Mouse (Mus musculus) heart, embryonic 12.5 days (tissue): ENCODE results near the gene Gpr35. TPM values are rescaled to one million over a fixed set of nuclear protein-coding genes. Genes with fewer than 3 reads are reported as not detected.

Source experiments
- ATAC-seq: fragments of 200-750 bp; cut with Nextera tagmentation; 2 replicates; pipeline ENCODE4 v1.8.0; 2017; ENCODE audit warnings: moderate TSS enrichment, moderate library complexity; ENCODE audit not compliant: insufficient number of reproducible peaks, low FRiP score
- H3K27ac ChIP-seq: fragments of 300-500 bp; sonication (generic); 2 replicates; pipeline ENCODE4 v1.5.1; 2016; ENCODE audit warnings: mild to moderate bottlenecking, moderate library complexity; ENCODE audit not compliant: poor library complexity, severe bottlenecking
- H3K27me3 ChIP-seq: fragments of 300-500 bp; sonication (generic); replicated peaks from 2 replicates; pipeline ENCODE4 v1.6.1; 2016; ENCODE audit warnings: mild to moderate bottlenecking, moderate library complexity
- H3K36me3 ChIP-seq: fragments of 300-500 bp; sonication (generic); 2 replicates; pipeline ENCODE4 v1.6.1; 2016; ENCODE audit warnings: mild to moderate bottlenecking, moderate library complexity
- H3K4me1 ChIP-seq: fragments of 300-500 bp; sonication (generic); replicated peaks from 2 replicates; pipeline ENCODE4 v1.6.1; 2016; ENCODE audit warnings: mild to moderate bottlenecking
- H3K4me2 ChIP-seq: fragments of 300-500 bp; sonication (generic); 2 replicates; pipeline ENCODE4 v1.6.1; 2016; ENCODE audit warnings: mild to moderate bottlenecking, moderate library complexity
- H3K4me3 ChIP-seq: fragments of 300-500 bp; sonication (generic); 2 replicates; pipeline ENCODE4 v1.5.1; 2016; ENCODE audit warnings: mild to moderate bottlenecking
- H3K9ac ChIP-seq: fragments of 300-500 bp; sonication (generic); 2 replicates; pipeline ENCODE4 v1.6.1; 2016; ENCODE audit warnings: mild to moderate bottlenecking, moderate library complexity
- H3K9me3 ChIP-seq: fragments of 300-500 bp; sonication (generic); replicated peaks from 2 replicates; pipeline ENCODE4 v1.6.1; 2016; ENCODE audit warnings: mild to moderate bottlenecking, moderate library complexity
- WGBS: fragments of 180-500 bp; shearing (Covaris S2); methylation state at CpG from one replicate; pipeline ENCODE4 v1.1.7; 2016; 5-methylcytosine and 5-hydroxymethylcytosine counted together
- polyA plus RNA-seq: library from polyadenylated mRNA; unstranded; fragments of >200 nt; fragmentation: Nextera tagmentation; extraction: Ambion mirVana; gene quantifications from 2 replicates; pipeline ENCODE4 v1.2.1, GENCODE M21; 2016

Gpr35 gene
- polyA plus RNA-seq, 1 experiment from 2014 or later = 1.0 TPM

DNA sequence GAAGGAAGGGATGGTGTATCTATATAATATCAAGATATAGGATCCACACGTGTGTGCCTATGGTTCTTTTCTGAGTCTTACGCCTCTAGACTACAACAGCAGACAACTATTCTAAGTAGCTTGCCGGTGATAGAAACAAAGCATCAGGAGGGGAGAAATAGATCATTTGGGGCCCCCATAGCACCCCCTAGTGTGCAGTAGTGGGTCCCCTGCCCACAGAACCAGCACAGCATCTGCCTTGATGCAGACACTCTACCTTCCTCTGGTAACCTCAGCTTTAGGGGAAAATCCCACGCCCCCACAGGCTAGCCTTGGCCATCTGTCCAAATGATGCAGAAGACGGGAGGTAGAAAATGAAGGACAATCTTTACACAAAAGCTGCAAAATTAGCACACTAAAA is 34.3 kb downstream of the Gpr35 start:
- H3K27ac ChIP-seq = no peak overlapping the region
- no peak overlapping the region for H3K4me2 ChIP-seq
- H3K27me3 ChIP-seq = peaks cover 15% of the 10 kb centered on the region; the same call in 1 of the 2 replicates
- ATAC-seq = no peak
- 81% methylated on average over 5 of the region's 5 CpGs for WGBS
- peaks cover 6% of the 10 kb centered on the region for H3K4me1 ChIP-seq
- H3K36me3 ChIP-seq = no peaks in the 10 kb centered on the region
- H3K4me3 ChIP-seq = no peak overlapping the region
- no peak overlapping the region for H3K9ac ChIP-seq
- H3K9me3 ChIP-seq = no peaks in the 10 kb centered on the region

DNA sequence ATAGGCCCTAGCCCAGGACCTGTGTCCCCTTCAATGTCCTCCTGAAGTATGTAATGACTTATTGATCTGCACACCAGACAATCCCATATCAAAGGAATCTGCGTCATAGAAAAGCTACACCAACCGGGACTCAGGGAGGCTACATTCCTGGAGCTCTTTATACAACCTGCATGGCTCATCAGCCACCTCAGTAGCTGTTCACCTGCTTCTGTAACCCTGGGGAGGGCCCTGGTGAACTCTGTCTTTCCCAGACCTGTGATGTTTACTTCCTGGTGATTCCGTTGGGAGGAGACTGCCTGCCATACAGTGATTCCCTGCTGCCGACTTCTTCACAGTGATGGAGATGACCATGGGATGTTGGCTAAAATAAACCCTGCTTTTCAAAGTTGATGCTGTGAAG is 38.2 kb downstream of the Gpr35 start:
- ATAC-seq = no peak
- no peaks in the 10 kb centered on the region for H3K36me3 ChIP-seq
- no peaks in the 10 kb centered on the region for H3K4me1 ChIP-seq
- H3K27me3 ChIP-seq = peaks cover 18% of the 10 kb centered on the region; the same call in 1 of the 2 replicates
- no peak overlapping the region for H3K9ac ChIP-seq
- 69% methylated on average over 4 of the region's 4 CpGs for WGBS
- no peaks in the 10 kb centered on the region for H3K9me3 ChIP-seq
- no peak overlapping the region for H3K4me2 ChIP-seq
- no peak overlapping the region for H3K27ac ChIP-seq
- no peak overlapping the region for H3K4me3 ChIP-seq

DNA sequence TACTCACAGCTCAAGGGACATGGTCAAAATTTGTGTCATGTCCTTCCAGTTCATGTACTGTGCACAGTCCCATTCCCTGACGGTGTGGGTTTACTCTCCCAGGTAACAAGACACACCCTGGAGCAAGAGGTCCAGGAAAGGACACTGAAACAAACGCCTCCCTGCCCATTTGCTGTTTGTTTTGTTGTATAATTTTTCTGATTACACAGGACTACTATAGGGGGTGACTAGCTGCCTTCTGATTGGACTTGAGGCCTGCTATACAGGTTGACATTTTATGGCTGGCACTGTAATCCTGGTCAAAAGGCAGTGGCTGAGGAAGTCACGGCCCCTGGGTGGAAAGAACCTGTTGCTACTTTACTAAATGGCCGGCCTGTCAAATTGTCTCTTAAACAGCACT is 39.2 kb downstream of the Gpr35 start:
- Histone ChIP-seq H3K27me3 (peaks cover 18% of the 10 kb centered on the region; the same call in 1 of the 2 replicates), H3K9me3 (no peaks in the 10 kb centered on the region), H3K9ac (no peak overlapping the region), H3K27ac (no peak overlapping the region), H3K4me1 (no peaks in the 10 kb centered on the region), H3K4me3 (no peak overlapping the region), H3K36me3 (no peaks in the 10 kb centered on the region), H3K4me2 (no peak overlapping the region)
- ATAC-seq = no peak
- 59% methylated on average over 4 of the region's 4 CpGs for WGBS

DNA sequence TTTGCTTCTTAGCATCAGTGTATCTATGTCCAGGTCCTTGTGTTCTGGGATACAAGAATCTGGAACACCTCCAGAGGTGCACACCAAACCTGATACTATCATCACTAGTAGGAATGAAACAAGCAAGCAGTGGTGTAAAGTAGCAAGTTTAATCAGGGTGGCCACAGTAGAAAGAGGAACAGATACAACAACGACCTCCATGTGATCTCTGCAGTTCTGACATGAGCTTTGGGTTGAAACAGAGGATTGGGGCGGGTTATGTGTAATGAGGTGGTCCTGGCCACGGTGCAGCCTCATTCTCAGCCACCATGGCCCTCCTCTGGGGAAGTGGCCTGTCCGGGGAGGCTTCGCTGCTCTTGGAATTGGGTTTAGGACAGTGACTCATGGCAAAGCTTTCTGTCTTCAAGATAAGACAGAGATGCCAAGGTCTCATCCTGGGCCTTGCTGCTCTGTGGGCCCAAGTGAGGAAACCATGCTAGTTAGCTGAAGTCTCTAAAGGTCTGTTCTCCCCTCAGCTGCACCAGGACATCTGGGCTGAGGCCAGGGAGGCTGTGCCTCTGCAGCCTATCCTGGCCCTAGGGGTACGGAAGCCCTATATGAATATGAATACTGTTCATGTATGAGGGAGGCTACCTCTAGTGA is 41.7 kb downstream of the Gpr35 start:
- H3K27me3 ChIP-seq = peaks cover 18% of the 10 kb centered on the region; the same call in 1 of the 2 replicates
- WGBS = 77% methylated on average over 6 of the region's 6 CpGs
- no peaks in the 10 kb centered on the region for H3K36me3 ChIP-seq
- H3K4me2 ChIP-seq = no peak overlapping the region
- H3K9ac ChIP-seq = no peak overlapping the region
- no peak for ATAC-seq
- no peak overlapping the region for H3K4me3 ChIP-seq
- no peak overlapping the region for H3K27ac ChIP-seq
- no peaks in the 10 kb centered on the region for H3K9me3 ChIP-seq
- no peaks in the 10 kb centered on the region for H3K4me1 ChIP-seq

DNA sequence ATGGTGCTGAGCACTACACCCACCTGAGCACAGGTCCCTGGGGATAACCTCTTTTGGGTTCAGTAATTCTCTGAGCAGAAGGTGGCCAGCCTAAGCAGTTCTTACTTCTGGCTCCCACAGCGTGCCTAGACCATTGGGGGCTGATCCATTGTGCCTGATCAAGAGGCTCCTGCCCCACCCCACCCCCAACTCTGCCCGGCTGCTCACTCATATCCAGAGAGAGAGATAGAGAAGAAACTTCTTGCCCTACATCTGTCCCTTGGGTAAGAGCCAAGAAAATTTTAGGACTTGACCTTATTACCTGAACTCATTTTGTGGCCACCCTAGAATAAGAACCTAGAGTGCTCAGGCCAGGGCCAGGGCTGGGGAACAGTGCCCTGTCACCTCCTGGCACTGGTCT is 42.2 kb downstream of the Gpr35 start:
- 67% methylated on average over 2 of the region's 2 CpGs for WGBS
- no peak overlapping the region for H3K4me3 ChIP-seq
- no peak overlapping the region for H3K9ac ChIP-seq

DNA sequence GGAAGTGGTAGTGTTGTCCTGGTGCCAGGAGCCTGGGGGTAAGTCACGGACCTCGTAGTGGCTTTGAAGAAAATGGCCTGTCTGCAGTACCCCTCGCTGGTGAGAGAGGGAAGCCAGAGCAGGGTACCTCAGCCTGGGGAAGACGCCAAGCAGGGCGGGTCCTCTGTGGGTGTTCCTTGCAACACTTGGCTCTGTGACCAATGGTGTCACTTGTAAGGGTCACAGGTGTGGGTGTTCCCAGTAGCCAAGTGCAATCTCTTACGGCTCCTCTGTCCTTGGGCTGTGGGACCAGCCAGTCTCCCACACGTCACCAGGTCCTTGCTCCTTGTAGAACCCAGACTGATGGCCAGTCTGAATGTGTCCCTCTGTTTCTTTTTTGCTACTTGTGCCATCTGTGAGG is 55.4 kb downstream of the Gpr35 start, which contains the start of gene Aqp12:
TSS of gene Aqp12 (plus strand) at position 274 of the 400 bp plus-strand sequence.
- Histone ChIP-seq H3K9me3 (peaks cover 12% of the 10 kb centered on the region), H3K4me3 (no peak within 1 kb of the TSS), H3K4me1 (peaks cover 10% of the 10 kb centered on the region), H3K9ac (no peak within 1 kb of the TSS), H3K4me2 (no peak within 1 kb of the TSS), H3K27ac (no peak within 1 kb of the TSS), H3K36me3 (no peaks in the 10 kb centered on the region), H3K27me3 (peaks cover 8% of the 10 kb centered on the region; the same call in 1 of the 2 replicates)
- ATAC-seq = no peak
- 64% methylated on average over 7 of the region's 7 CpGs for WGBS

More for the DNA sequence above, 42.2 kb downstream of the Gpr35 start:
- H3K4me2 ChIP-seq = no peak overlapping the region
- H3K27me3 ChIP-seq = peaks cover 18% of the 10 kb centered on the region; the same call in 1 of the 2 replicates
- H3K36me3 ChIP-seq = no peaks in the 10 kb centered on the region
- no peaks in the 10 kb centered on the region for H3K9me3 ChIP-seq
- ATAC-seq = no peak
- no peaks in the 10 kb centered on the region for H3K4me1 ChIP-seq
- H3K27ac ChIP-seq = no peak overlapping the region

DNA sequence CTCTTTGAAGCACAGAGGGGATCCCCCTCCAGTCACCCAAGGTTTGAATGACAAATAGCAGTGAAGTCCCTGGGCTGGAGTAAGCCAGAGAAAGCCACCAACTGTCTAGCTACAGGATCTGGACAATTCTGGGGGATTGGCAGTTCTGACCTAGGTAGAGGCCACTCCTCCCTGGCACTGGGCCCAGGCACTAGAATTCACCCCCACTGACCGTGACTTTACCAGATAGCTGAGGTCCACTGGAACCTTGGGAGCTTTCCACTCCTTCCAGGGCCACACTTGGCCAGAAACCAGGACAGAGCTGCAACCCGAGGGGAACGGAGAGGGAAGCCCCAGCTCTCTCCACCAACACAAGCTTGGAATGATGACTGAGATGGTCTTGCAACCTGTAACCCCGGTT is 58.5 kb downstream of the Gpr35 start:
- no peak overlapping the region for H3K4me3 ChIP-seq
- no peak overlapping the region for H3K4me2 ChIP-seq
- no peak overlapping the region for H3K9ac ChIP-seq
- 24% methylated on average over 4 of the region's 4 CpGs for WGBS
- no peaks in the 10 kb centered on the region for H3K36me3 ChIP-seq
- peaks cover 13% of the 10 kb centered on the region; the same call in 1 of the 2 replicates for H3K27me3 ChIP-seq
- no peaks in the 10 kb centered on the region for H3K9me3 ChIP-seq
- H3K4me1 ChIP-seq = peaks cover 10% of the 10 kb centered on the region
- peak; percentile 48; the same call in 1 of the 2 replicates for ATAC-seq
- no peak overlapping the region for H3K27ac ChIP-seq

DNA sequence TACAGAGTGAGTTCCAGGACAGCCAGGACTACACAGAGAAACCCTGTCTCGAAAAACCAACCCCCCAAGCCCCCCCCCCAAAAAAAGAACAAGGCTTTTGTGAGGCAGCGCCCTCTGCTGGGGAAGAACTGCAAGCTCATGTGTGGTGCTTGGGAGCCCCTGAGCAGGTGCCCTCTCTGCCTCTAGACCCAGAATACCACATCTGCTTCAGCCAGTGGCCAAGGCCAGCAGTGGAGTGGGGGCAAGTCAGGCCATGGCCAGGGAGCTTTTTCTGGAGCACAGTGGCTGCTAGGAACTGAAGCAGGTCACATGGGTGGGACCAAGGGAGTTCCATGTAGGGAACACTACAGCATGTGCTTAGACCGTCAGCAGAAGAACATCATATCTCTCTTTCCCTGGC is 60.1 kb downstream of the Gpr35 start:
- no peaks in the 10 kb centered on the region for H3K9me3 ChIP-seq
- H3K36me3 ChIP-seq = no peaks in the 10 kb centered on the region
- H3K4me1 ChIP-seq = peaks cover 10% of the 10 kb centered on the region
- H3K4me3 ChIP-seq = no peak overlapping the region
- no peak overlapping the region for H3K4me2 ChIP-seq
- no peak overlapping the region for H3K9ac ChIP-seq
- no peak for ATAC-seq
- WGBS = 30% methylated on average over 3 of the region's 3 CpGs
- H3K27me3 ChIP-seq = peaks cover 13% of the 10 kb centered on the region; the same call in 1 of the 2 replicates
- H3K27ac ChIP-seq = no peak overlapping the region

DNA sequence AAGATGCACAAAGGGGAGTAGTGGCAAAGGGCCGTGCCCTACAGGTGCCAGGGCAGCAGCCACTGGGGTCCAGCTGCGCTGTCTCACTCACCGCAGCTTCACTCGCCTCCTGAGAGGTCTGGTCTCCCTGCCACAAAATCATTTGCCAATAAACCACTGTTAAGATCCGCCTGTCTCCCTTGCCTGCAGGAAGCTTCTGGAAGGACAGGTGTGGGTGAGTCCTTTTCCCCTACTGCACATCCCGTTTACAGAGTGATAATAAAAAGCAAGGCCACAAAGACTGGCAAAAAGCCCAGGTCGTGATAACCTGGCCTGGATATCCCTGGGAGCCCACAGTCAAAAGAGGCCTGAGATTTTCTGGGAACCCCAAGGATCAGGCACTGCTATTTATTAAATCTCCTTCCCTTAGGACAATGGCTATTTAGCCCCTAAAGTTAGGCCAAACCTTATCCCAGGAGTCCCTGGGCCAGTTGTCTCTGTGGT is 61.5 kb downstream of the Gpr35 start:
- H3K4me2 ChIP-seq = no peak overlapping the region
- 63% methylated on average over 7 of the region's 7 CpGs for WGBS
- H3K36me3 ChIP-seq = no peaks in the 10 kb centered on the region
- H3K4me3 ChIP-seq = no peak overlapping the region
- H3K9ac ChIP-seq = no peak overlapping the region
- H3K9me3 ChIP-seq = no peaks in the 10 kb centered on the region
- no peak for ATAC-seq
- peaks cover 10% of the 10 kb centered on the region for H3K4me1 ChIP-seq
- no peak overlapping the region for H3K27ac ChIP-seq
- H3K27me3 ChIP-seq = peaks cover 13% of the 10 kb centered on the region; the same call in 1 of the 2 replicates

DNA sequence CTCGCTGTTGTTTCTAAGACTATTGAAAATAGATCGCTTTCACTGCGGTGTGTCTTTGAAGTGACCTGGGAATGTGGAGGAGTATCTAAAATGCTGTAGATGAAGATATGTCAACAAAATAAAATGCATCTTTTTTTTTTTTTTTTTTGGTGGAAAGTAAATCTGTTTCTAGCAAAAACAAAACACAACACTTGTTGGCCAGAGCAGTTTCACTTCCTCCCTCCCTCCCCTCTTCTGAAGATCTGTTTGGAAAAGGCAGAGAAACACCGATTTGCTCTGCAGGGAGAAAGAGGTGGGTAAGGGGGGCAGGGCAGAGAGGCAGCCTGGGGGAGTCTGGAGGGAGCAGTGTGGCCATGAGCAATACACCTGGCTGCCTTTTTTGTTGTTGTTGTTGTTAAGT is 62.7 kb downstream of the Gpr35 start:
- H3K4me3 ChIP-seq = no peak overlapping the region
- peaks cover 10% of the 10 kb centered on the region for H3K4me1 ChIP-seq
- no peaks in the 10 kb centered on the region for H3K9me3 ChIP-seq
- no peak overlapping the region for H3K4me2 ChIP-seq
- H3K36me3 ChIP-seq = no peaks in the 10 kb centered on the region
- no peak overlapping the region for H3K9ac ChIP-seq
- H3K27ac ChIP-seq = no peak overlapping the region
- 76% methylated on average over 4 of the region's 4 CpGs for WGBS
- no peak for ATAC-seq
- peaks cover 5% of the 10 kb centered on the region; the same call in 1 of the 2 replicates for H3K27me3 ChIP-seq

DNA sequence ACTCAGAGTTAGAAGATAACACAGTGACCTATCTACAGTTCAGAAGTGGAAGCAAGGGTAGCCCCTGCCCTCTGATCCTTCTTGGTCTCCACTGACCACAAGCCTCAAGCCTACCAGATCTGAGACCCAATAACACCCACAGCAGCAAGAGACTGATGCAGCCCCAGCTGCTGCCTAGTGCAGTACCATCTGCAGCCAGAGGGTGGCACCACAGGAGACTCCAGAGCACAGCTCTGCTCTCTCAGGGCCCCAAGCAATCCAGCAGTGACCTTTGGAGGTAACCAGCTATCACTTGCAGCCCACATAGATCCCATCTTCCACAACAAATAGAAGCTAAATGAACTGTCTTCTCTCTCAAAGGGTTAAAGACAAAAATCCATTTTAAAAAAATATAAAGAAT is 63.8 kb downstream of the Gpr35 start:
- H3K27ac ChIP-seq = no peak overlapping the region
- H3K27me3 ChIP-seq = 0 out of 2 replicates have a peak, but pooled peaks cover 5% of the 10 kb centered on the region
- no peak overlapping the region for H3K4me2 ChIP-seq
- peaks cover 3% of the 10 kb centered on the region for H3K4me1 ChIP-seq
- H3K9me3 ChIP-seq = no peaks in the 10 kb centered on the region
- H3K4me3 ChIP-seq = no peak overlapping the region
- H3K9ac ChIP-seq = no peak overlapping the region
- ATAC-seq = peak; percentile 56; the same call in 1 of the 2 replicates
- H3K36me3 ChIP-seq = no peaks in the 10 kb centered on the region
